Mouse (Mus musculus) embryonic facial prominence, embryonic 14.5 days (tissue): ENCODE data around the gene Tbc1d24. TPM values are rescaled to one million over a fixed set of nuclear protein-coding genes. Genes with fewer than 3 reads are reported as not detected.

Experiments used
- ATAC-seq: fragments of 200-750 bp; cut with Nextera tagmentation; 2 replicates; pipeline ENCODE4 v1.8.0; 2017; ENCODE audit warnings: low read depth, moderate number of reproducible peaks, moderate TSS enrichment
- DNase-seq: peaks from one replicate; pipeline ENCODE4 v3.0.0-alpha.2; 2015; ENCODE audit warnings: low spot score
- H3K27ac ChIP-seq: fragments of 300-500 bp; sonication (generic); replicated peaks from 2 replicates; pipeline ENCODE4 v1.5.1; 2014; ENCODE audit warnings: low read depth, mild to moderate bottlenecking, low read length, moderate library complexity
- H3K27me3 ChIP-seq: fragments of 300-500 bp; sonication (generic); replicated peaks from 2 replicates; pipeline ENCODE4 v1.6.1; 2014; ENCODE audit warnings: low read length; ENCODE audit not compliant: control insufficient read depth, insufficient read depth
- H3K36me3 ChIP-seq: fragments of 300-500 bp; sonication (generic); 2 replicates; pipeline ENCODE4 v1.6.1; 2014; ENCODE audit warnings: low read length, mixed read lengths; ENCODE audit not compliant: control insufficient read depth, insufficient read depth
- H3K4me1 ChIP-seq: fragments of 300-500 bp; sonication (generic); 2 replicates; pipeline ENCODE4 v1.6.1; 2014; ENCODE audit warnings: antibody characterized with exemption, low read length; ENCODE audit not compliant: control insufficient read depth, insufficient read depth
- H3K4me2 ChIP-seq: fragments of 300-500 bp; sonication (generic); 2 replicates; pipeline ENCODE4 v1.6.1; 2014; ENCODE audit warnings: low read depth, mild to moderate bottlenecking, low read length, moderate library complexity, mixed read lengths
- H3K4me3 ChIP-seq: fragments of 300-500 bp; sonication (generic); 2 replicates; pipeline ENCODE4 v1.5.1; 2014; ENCODE audit warnings: low read depth, mild to moderate bottlenecking, low read length
- H3K9ac ChIP-seq: fragments of 300-500 bp; sonication (generic); 2 replicates; pipeline ENCODE4 v1.6.1; 2014; ENCODE audit warnings: low read depth, mild to moderate bottlenecking, low read length, moderate library complexity, mixed read lengths
- H3K9me3 ChIP-seq: fragments of 300-500 bp; sonication (generic); 2 replicates; pipeline ENCODE4 v1.6.1; 2016; ENCODE audit warnings: low read length; ENCODE audit not compliant: control insufficient read depth
- WGBS: fragments of 180-500 bp; shearing (Covaris S2); extraction: QIAGEN DNeasy Blood & Tissue Kit; methylation state at CpG from one replicate; pipeline ENCODE4 v1.1.7; 2014; 5-methylcytosine and 5-hydroxymethylcytosine counted together
- polyA plus RNA-seq: library from polyadenylated mRNA; unstranded; fragments of >200 nt; fragmentation: Nextera tagmentation; extraction: Ambion mirVana; gene quantifications from 2 replicates; pipeline ENCODE4 v1.2.1, GENCODE M21; 2014

Gene Tbc1d24
- polyA plus RNA-seq, 1 experiment from 2014 or later: 4.6 TPM

DNA sequence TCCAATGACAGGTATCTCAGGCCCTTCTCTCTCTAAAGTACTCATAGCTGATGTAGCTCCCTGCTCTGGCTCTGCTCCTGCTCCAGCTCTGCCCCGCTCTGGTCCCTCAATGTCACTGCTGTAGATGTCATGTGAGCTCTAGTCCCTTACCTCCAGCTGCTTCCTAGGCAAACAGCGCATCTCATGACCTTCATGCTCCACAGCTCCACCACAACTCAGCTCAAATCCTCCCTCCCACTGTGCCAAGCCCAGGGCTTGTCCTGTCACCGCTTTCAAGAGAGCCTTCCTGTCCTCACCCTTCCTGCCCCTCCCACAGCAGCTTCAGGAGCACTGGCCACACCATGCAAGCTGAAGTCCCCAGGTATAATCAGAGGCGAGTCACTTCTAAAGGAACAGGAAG is 5.6 kb downstream of the Tbc1d24 start:
- Histone ChIP-seq H3K4me2 (no peak overlapping the region), H3K27me3 (no peaks in the 10 kb centered on the region), H3K9me3 (no peaks in the 10 kb centered on the region), H3K4me1 (peaks cover 17% of the 10 kb centered on the region), H3K36me3 (no peaks in the 10 kb centered on the region), H3K9ac (0 out of 2 replicates have a peak overlapping the region, but pooled peaks have one; percentile 30), H3K4me3 (no peak overlapping the region), H3K27ac (no peak overlapping the region)
- DNase-seq: no peak
- ATAC-seq: no peak
- WGBS: 66% methylated on average over 4 of the region's 4 CpGs

DNA sequence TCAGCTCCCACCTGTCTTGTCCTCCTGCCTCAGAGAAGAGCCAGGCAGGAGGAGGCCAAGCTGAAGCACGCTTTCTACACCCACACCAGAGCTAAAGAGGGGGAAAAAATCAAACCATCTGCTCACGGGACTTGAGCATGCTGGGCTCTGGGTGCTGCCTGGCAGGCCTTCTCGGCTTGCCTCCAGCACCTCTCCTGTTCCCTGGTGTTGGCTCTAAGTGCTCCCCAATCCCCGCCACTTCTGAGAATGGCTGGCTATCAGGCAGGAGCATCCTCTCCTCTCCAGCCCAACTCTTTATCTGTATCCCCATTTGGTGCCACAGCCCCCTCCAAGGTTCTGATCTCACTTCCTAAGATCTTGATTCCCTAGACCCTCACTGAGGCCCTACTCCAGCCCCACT is 6.1 kb downstream of the Tbc1d24 start:
- 86% methylated on average over 4 of the region's 4 CpGs for whole genome bisulfite sequencing
- Histone ChIP-seq H3K4me2 (no peak overlapping the region), H3K4me3 (no peak overlapping the region), H3K4me1 (peaks cover 12% of the 10 kb centered on the region; the same call in 1 of the 2 replicates), H3K9me3 (no peaks in the 10 kb centered on the region), H3K9ac (no peak overlapping the region), H3K36me3 (no peaks in the 10 kb centered on the region), H3K27me3 (no peaks in the 10 kb centered on the region), H3K27ac (no peak overlapping the region)
- DNase-seq (no peak), ATAC-seq (no peak)

- DNase-seq: no peak
- H3K9me3 ChIP-seq: no peaks in the 10 kb centered on the region
- no peak overlapping the region for H3K27ac ChIP-seq
- no peaks in the 10 kb centered on the region for H3K36me3 ChIP-seq
- no peak for ATAC-seq
- H3K4me2 ChIP-seq: no peak overlapping the region
- H3K4me3 ChIP-seq: no peak overlapping the region
- WGBS: 67% methylated on average over 15 of the region's 15 CpGs
- no peak overlapping the region for H3K9ac ChIP-seq
- H3K27me3 ChIP-seq: no peaks in the 10 kb centered on the region
- no peaks in the 10 kb centered on the region for H3K4me1 ChIP-seq
Measured at GRCm38 (mm10) chr17:24197032-24197824, 8.1 kb downstream of the Tbc1d24 start.

GRCm38 (mm10) chr17:24195349-24195748 is 10.0 kb downstream of the Tbc1d24 start:
- Histone ChIP-seq H3K9ac (no peak overlapping the region), H3K36me3 (no peaks in the 10 kb centered on the region), H3K4me2 (no peak overlapping the region), H3K27me3 (no peaks in the 10 kb centered on the region), H3K27ac (no peak overlapping the region), H3K4me1 (no peaks in the 10 kb centered on the region), H3K9me3 (no peaks in the 10 kb centered on the region), H3K4me3 (no peak overlapping the region)
- DNase-seq (no peak), ATAC-seq (no peak)
- WGBS: 59% methylated on average over 2 of the region's 2 CpGs

DNA sequence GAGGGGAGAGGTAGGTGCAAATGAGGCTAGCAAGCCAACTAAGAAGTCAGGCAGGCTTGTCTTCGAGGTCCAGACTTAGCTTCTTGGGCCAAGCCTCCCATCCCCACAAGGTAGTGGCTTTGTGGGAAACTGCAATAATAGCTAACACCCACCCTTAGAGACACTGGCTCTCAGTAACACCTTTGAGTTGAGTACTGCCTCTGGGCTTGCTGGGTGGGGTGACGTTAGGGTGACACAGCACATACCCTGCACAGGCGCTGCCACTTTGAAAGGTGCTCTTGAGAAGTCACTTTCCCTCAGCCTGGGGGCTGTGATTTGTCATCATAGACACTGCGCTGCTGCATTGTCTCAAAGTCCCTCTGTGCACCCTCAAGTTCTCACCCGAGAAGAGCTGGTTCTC is 11.6 kb downstream of the Tbc1d24 start:
- Histone ChIP-seq H3K9me3 (no peaks in the 10 kb centered on the region), H3K4me1 (no peaks in the 10 kb centered on the region), H3K4me2 (no peak overlapping the region), H3K9ac (peak overlapping the region; percentile 25; the same call in 1 of the 2 replicates), H3K36me3 (peaks cover 6% of the 10 kb centered on the region; the same call in 1 of the 2 replicates), H3K4me3 (no peak overlapping the region), H3K27me3 (no peaks in the 10 kb centered on the region), H3K27ac (no peak overlapping the region)
- WGBS: 73% methylated on average over 5 of the region's 5 CpGs
- ATAC-seq (no peak), DNase-seq (no peak)

DNA sequence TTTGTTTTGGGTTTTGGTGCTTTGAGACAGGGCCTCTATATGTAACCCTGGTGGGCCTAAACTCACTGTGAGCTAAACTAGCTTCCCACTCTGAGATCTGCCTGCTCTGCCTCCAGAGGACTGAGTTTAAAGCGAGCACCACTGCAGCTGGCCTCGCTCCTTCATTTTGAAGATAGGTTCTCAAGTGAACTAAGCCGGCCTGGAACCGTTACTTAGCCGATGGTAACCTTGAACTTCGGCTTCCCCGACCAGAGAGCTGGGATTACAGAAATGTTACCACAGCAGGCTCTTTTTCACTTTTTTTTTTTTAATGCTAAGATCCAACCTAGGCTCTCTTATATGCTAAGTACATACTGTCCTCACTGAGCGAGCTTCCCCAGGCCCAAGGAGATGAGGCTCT is 12.1 kb downstream of the Tbc1d24 start:
- no peaks in the 10 kb centered on the region for H3K4me1 ChIP-seq
- ATAC-seq (no peak), DNase-seq (no peak)
- 85% methylated on average over 8 of the region's 8 CpGs for WGBS
- H3K4me3 ChIP-seq: no peak overlapping the region
- no peaks in the 10 kb centered on the region for H3K9me3 ChIP-seq
- H3K36me3 ChIP-seq: peaks cover 6% of the 10 kb centered on the region; the same call in 1 of the 2 replicates
- H3K27ac ChIP-seq: no peak overlapping the region
- H3K4me2 ChIP-seq: no peak overlapping the region
- no peaks in the 10 kb centered on the region for H3K27me3 ChIP-seq
- H3K9ac ChIP-seq: no peak overlapping the region

DNA sequence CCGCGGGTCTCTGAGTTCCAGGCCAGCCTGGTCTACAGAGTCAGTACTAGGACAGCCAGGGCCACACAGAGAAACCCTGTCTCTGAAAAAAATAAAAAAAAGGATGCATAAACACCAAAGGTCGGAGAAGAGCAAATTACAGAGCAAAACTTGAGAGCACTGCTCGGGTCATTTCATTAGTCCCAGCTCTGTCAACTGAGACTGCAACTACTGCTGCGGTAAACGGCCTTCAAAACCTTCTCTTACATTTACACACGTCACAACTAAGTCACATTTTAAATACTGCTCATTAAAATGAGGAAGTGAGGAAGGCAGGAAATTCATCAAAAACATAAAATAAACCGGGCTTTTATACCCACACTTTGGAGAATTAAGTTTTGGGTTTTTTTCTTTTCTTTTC is 12.5 kb downstream of the Tbc1d24 start:
- ATAC-seq: no peak
- 69% methylated on average over 8 of the region's 8 CpGs for WGBS
- Histone ChIP-seq H3K4me1 (no peaks in the 10 kb centered on the region), H3K4me2 (no peak overlapping the region), H3K9ac (no peak overlapping the region), H3K27ac (no peak overlapping the region), H3K9me3 (no peaks in the 10 kb centered on the region), H3K36me3 (peaks cover 10% of the 10 kb centered on the region), H3K27me3 (no peaks in the 10 kb centered on the region), H3K4me3 (no peak overlapping the region)
- DNase-seq: no peak

DNA sequence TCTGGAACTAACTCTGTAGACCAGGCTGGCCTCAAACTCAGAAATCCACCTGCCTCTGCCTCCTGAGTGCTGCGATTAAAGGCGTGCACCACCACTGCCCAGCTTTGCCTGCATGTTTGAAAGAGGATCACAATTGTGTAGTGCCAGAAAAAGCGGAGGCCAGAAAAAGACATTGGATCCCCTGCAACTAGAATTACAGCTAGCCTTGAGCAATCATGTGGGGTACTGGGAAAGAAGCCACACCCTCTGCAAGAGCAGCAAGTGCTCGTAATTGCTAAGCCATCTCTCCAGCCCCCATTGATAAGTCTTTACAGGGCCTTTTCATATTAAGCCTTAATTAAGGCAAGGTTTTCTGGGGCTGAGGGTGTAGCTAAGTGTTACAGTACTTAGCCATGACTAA is 13.9 kb downstream of the Tbc1d24 start:
- WGBS: 67% methylated on average over 4 of the region's 4 CpGs
- no peaks in the 10 kb centered on the region for H3K4me1 ChIP-seq
- DNase-seq (no peak), ATAC-seq (no peak)
- no peak overlapping the region for H3K9ac ChIP-seq
- H3K4me2 ChIP-seq: no peak overlapping the region
- no peaks in the 10 kb centered on the region for H3K9me3 ChIP-seq
- H3K4me3 ChIP-seq: no peak overlapping the region
- H3K36me3 ChIP-seq: peaks cover 13% of the 10 kb centered on the region
- H3K27me3 ChIP-seq: no peaks in the 10 kb centered on the region
- H3K27ac ChIP-seq: no peak overlapping the region

- Histone ChIP-seq H3K9me3 (no peaks in the 10 kb centered on the region), H3K4me2 (no peak overlapping the region), H3K9ac (no peak overlapping the region), H3K4me1 (no peaks in the 10 kb centered on the region), H3K36me3 (peaks cover 13% of the 10 kb centered on the region), H3K4me3 (no peak overlapping the region), H3K27ac (no peak overlapping the region), H3K27me3 (no peaks in the 10 kb centered on the region)
- DNase-seq: no peak
- WGBS: 78% methylated on average over 2 of the region's 2 CpGs
- ATAC-seq: no peak
Measured at GRCm38 (mm10) chr17:24190934-24191333, 14.4 kb downstream of the Tbc1d24 start.
